Mouse (Mus musculus) heart, postnatal 0 days (tissue): ENCODE results near the gene Ranbp10.

Source experiments
- CTCF ChIP-seq: IDR thresholded peaks from 2 replicates; pipeline ENCODE4 v1.5.1; 2016; ENCODE audit warnings: antibody characterized with exemption, control low read depth, low read depth
- EP300 ChIP-seq: IDR thresholded peaks from 2 replicates; pipeline ENCODE4 v1.6.1; 2016; ENCODE audit warnings: antibody characterized with exemption, low read depth

- TF ChIP-seq CTCF (no peak), EP300 (no peak)
These were observed 47.2 kb upstream of the Ranbp10 start for GRCm38 (mm10) chr8:105874301-105874700.
